Mouse (Mus musculus) monocyte, adult 5-6 weeks (primary cell): ENCODE results near the gene Tlr8. TPM values are rescaled to one million over a fixed set of nuclear protein-coding genes. Genes with fewer than 3 reads are reported as not detected.
"Not testable (repeated sequence)": the region's sequence is repeated elsewhere in the genome, so short reads cannot be mapped to it uniquely, and the experiment has no call there.

Experiments used
- ATAC-seq: fragments of 153-309, 156-312 bp; replicated peaks from 2 replicates; pipeline ENCODE4 v1.8.0; 2017; ENCODE audit warnings: mild to moderate bottlenecking; ENCODE audit not compliant: low TSS enrichment, insufficient number of reproducible peaks, severe bottlenecking, poor library complexity, low FRiP score
- total RNA-seq: library from RNA; stranded (forward); fragments of 200-1000, 200-491, 200-594 nt; gene quantifications from 3 replicates; pipeline ENCODE4 v1.2.3, GENCODE M21; 2017

Tlr8 gene
- total RNA-seq: 50.9 to 97.9 TPM (median 77.8 TPM) in 3 replicates

- 0 out of 2 replicates have a peak, but pooled peaks have one; percentile 43 for ATAC-seq
Measured at GRCm38 (mm10) chrX:167264086-167264485, at the start of gene Tlr8. Tlr8 (minus strand) TSS chrX:167264329.

- ATAC-seq: not testable (repeated sequence)
Measured at GRCm38 (mm10) chrX:167302061-167302460, 37.9 kb upstream of the Tlr8 start.

- ATAC-seq: no peak
Measured at GRCm38 (mm10) chrX:167276953-167277352, 12.8 kb upstream of the Tlr8 start.

DNA sequence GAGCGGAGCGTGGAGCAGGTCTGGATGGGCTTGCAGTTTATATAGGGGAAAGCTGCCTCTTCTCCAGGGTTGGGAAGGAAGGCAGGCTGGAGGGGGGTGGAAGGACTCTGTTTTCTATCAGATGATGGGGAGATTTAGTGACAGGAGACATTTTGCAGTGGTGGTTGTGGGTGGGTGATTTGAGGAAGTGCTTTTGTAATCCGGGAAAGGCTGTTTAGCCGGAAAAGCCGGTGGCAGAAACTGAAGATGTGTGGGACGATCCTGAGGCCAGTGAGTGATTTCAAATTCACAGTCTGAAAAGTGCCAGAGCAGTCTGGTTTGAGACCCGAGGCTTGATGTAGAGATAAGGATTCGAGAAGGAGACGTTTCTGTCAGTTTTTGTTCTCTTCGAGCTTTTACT is 12.4 kb upstream of the Tlr8 start:
- no peak for ATAC-seq

DNA sequence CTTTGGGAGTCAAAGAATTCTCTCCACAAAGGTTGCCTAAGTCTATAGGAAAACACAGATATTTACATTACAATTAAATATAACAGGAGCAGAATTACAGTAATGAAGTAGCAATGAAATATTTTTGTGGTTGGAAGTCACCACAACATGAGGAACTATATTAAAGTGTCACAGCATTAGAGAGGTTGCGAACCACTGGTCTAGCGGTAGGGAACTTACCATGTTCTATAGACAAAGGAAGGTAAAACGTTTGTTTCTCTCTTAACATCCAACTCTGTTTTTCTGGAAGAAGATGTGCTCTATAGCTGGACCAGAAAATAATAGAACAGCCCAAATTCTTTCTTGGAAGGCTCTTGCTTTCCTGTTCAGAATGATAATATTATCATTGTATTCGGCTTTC is 599 bp downstream of the Tlr8 start:
- ATAC-seq: no peak

DNA sequence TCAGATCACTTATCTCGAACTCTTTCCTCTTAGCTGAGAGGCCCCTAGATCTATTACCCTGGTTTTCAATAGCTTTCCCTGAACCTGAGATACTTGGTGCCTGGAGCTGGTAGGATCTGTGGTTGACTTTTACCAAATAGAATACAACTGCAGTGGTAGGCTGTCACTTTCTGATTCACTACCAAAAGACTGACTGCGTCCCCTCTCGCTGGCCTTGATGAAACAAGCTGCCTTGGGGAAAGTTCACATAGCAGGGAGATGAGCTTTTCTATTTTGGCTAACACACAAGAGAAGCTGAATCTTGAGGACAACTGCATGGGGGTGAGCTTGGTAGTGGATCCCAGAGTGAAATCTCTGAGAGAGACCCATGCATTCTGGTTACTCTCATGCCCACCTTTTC is 22.4 kb downstream of the Tlr8 start:
- no peak for ATAC-seq

DNA sequence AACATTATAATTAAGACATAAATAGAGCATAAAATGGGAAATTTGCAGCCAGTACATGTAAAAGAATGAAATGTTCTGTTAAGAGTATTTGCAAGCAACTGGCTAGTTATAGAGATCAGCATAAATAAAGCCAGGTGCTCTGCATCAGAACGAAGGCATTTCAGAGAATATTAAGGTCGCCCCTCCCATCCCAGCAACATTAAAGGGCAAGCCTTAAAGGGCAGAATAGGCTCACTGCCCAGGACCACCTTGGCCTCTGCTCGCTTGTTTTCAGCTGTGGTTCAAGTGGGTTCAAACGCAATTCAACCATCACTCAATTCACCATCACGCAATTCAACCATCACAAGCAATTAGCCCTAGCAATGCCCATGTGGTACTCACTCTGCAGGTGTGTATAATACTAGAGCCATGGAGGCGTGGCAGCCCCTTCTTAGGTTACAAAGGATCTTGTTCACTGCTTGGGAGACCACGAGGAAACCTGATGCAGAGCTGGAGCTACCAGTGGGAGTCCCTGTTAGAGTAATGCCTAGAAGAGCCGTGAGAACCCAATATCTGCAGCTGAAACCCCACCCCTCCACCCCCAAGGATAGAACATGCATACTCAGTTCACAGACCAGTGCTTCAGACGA is 24.7 kb downstream of the Tlr8 start:
- no peak for ATAC-seq

DNA sequence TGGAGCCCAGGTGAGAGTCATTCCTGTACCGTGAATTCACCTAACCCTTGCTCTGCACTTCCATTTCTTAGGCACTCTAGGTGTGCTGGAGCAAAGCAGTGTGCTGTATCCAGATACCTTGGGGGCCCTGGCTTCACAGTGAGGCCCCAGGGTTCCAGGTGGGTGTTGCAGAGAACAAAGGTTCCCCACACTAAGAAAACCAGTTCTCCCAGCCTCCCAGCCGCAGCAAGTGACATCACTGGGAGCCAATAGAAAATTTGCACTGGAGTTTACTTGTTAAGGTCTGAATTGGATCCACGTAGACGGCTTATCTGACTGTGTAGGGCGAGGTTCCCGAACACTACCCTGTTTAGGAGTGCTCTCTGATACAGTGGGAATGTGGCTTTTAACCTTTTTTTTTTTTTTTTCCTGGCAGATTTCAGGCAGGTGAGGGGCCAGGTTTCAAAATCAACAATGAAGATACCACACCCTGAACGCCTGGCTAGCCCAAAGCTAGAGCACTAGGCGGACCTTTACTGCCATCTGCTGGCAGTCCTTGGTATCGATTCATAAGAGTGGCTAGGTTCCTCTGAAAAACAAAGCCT is 30.9 kb downstream of the Tlr8 start:
- no peak for ATAC-seq

DNA sequence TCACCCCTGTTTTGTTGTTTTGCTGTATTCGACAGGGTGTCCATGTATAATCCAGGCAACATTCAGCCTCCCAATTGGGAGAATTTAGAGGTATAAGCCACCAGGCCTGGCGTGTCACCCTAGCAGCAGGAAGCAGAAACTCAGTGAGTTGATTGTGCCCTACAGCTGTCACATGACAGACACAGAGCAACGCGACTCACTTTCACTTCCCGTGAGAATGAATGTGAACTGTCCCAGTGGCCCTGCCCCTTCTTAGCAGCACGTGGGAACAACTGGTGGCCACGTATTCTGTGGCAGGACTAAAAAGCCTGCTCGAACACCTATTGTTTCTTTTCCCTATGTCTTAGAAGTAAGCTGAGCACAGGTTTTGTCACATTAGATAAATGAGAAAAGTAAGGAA is 33.0 kb downstream of the Tlr8 start:
- ATAC-seq: peak; percentile 69

DNA sequence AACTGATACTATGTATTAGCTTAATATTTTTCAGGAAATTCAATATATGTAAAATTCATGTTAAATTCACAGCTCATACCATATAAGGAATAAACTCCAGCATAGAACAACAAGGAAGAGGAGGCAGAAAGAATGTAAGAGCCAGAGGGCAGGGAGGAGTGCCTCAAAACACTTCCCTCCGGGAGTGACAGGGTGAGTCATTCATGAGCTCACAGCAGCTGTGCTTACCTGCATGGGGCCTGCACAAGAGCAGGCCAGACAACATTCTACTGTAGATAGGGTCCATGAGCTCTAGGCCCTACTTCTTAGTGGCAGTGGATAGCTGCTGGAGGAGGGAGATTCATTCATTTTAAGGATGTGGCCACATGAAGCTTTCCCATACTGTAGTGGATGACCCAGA is 34.3 kb downstream of the Tlr8 start:
- ATAC-seq: no peak

DNA sequence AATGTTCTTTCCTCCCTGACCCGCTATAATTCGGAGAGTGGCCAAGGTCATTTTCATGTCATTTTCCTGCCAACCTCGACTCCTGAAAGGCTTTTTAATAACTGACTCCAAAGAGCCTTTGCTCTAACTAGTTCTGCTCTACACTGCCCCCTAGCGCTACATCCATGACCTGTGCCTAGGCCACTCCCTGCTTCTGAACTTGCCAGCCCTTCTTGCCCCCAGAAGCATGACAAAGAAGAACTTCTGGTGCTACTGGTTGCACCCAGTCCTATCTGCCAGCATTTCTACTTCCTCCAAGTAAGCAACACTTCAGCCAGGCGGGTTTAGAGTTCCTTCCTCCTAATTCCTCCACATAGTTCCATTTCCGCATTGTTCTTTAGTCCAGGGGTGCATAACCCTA is 34.9 kb downstream of the Tlr8 start:
- ATAC-seq: peak; percentile 70

DNA sequence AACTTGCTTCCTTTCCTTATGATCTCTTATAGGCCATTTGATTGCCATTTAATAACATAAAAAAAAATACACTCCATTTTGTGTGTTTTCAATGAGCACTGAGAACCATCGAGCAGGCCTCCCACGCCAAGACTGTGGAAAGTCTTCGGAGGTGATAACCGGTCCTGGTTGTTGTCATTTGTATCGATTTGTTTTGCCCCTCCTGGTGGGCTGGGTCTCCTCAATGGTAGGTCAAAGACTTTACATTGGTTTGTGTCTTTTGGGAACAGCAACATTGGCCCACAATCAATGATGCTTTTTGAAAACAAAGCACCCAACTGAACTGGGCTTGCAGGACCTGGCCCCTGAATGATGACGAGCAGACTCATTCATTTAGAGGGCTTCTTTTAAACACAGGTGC is 36.4 kb downstream of the Tlr8 start:
- no peak for ATAC-seq

DNA sequence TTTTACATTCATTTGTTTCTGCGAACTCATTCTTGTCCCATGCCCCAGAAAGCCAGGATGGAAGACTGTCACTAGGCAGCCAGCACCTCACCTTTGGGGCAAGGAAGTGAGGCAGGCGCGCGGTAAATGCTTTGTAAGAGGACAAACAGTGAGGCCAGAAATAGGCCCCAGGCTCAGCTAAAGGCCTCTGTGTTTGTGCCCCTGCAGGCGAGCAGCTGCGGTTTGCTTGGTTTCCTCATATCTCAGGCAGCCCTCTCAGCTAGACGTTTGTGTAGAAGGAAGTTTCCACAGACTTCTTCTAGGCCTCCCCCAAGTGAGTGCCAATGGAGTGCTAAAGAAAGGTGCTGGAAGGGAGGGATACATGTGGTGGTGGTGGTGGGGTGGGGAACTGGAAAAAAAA is 37.0 kb downstream of the Tlr8 start:
- ATAC-seq: peak; percentile 70

DNA sequence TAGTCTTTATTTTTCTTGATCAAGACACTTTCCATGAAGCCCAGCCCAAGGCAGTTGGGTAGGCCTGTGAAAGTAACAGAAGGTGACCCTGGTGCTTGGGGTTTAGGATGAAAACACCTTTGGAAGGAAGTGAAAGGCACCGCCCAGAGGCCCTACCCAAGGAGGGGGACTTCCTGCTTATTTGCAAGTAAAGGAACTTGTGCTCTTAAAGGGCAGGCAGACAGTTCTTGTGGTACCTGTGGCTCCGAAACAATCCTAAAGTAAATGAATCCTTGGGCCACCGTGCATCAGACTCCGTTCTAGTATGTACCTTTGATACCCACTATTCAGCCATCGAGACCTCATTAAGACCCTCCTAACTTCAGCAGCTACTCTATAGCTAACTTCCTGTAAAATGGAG is 37.6 kb downstream of the Tlr8 start:
- 0 out of 2 replicates have a peak, but pooled peaks have one; percentile 32 for ATAC-seq

GRCm38 (mm10) chrX:167212707-167213106 is 51.4 kb downstream of the Tlr8 start:
- no peak for ATAC-seq

DNA sequence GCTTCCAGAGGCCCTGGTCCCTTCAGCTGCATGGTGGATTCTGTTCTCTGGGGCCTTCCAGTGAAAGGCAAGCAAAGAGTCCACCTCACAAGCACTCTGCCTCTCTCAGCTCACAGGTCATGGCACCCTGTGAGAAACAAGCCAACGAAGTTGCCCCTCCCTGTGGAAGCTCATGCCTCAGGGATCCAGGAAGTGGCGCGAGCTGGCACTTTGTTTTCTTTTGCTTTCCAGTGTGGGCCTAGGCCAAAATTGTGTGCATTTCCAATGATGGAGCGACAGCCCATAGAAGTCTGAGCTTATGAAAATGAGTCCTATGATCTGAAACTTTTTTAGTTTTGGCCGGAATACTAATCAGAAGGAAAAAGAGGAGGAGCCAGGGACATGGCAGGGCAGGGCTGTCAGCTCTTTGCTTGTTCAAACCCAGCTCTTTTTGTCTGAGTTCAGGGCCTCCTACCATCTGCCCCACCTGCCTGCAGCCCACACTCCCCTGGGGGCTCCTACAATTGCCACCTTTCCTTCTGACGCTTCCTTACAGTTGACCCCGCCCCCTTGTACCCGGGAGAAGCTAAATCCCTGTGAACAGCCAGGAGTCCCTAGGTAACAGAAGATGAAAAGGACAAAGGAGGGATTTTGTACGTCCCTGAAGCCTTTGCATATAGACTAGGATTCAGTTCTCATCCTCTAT is 52.1 kb downstream of the Tlr8 start:
- no peak for ATAC-seq

- peak; percentile 72 for ATAC-seq
Measured at GRCm38 (mm10) chrX:167210319-167210728, 53.8 kb downstream of the Tlr8 start.

GRCm38 (mm10) chrX:167209828-167210227 is 54.3 kb downstream of the Tlr8 start:
- 0 out of 2 replicates have a peak, but pooled peaks have one; percentile 1 for ATAC-seq

DNA sequence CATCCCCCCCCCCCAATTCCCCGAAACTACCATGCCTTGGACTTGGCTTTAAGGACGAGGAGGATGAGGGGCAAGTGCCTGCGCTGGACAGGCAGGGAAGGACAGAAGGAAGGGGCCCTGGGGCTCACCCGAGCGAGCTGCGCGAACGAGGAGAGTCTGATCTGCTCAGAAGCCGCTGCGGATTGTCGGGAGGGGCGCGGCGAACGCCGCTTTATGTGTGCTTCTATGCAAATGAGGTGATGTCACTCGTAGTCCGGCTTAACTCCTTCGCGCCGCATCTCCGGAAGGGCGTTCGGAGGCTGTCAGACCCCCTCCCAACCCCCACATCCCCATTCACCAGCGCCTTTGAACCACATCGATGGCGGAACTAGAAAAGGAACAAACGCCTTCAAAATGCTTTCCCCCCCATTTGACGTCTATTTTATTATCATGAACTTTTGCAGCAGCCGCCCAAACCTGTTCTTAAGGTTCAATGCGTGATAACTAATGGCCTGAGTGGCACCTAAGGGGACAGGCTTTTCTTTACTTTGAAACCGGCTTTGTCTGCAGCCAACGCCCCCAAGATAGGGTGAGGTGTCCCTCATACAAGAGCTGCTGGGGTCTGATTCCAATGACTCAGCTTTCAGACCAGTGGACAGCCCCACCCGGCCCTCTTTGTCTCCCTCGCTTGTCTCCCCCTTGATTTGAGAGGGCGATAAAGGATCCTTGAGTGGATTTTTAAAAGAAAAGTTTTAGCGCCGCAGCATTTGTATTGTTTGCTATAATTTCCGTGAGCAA is 55.0 kb downstream of the Tlr8 start, which contains the start of gene Tmsb4x:
TSS of gene Tmsb4x (minus strand) at position 338 of the 777 bp plus-strand sequence.
- ATAC-seq: peak; percentile 65
